Mouse (Mus musculus) stomach, embryonic 16.5 days (tissue): ENCODE measurements around the gene Mtf1. TPM values are rescaled to one million over a fixed set of nuclear protein-coding genes. Genes with fewer than 3 reads are reported as not detected.
A peak's percentile ranks its signal among the peaks of the same experiment; 100 is the strongest.

ENCODE experiments used
- ATAC-seq: fragments of 200-750 bp; cut with Nextera tagmentation; 2 replicates; pipeline ENCODE4 v1.8.0; 2017; ENCODE audit warnings: moderate number of reproducible peaks, moderate TSS enrichment; ENCODE audit not compliant: insufficient read depth, low FRiP score
- H3K27ac ChIP-seq: fragments of 300-500 bp; sonication (generic); 2 replicates; pipeline ENCODE4 v1.5.1; 2014; ENCODE audit warnings: low read length
- H3K27me3 ChIP-seq: fragments of 300-500 bp; sonication (generic); 2 replicates; pipeline ENCODE4 v1.6.1; 2014; ENCODE audit warnings: low read length, control low read depth, mixed read lengths; ENCODE audit not compliant: control insufficient read depth, insufficient read depth
- H3K36me3 ChIP-seq: fragments of 300-500 bp; sonication (generic); 2 replicates; pipeline ENCODE4 v1.6.1; 2014; ENCODE audit warnings: low read length; ENCODE audit not compliant: control insufficient read depth, insufficient read depth
- H3K4me1 ChIP-seq: fragments of 300-500 bp; sonication (generic); 2 replicates; pipeline ENCODE4 v1.6.1; 2014; ENCODE audit warnings: low read length, control low read depth, mixed read lengths; ENCODE audit not compliant: control insufficient read depth, insufficient read depth
- H3K4me2 ChIP-seq: fragments of 300-500 bp; sonication (generic); 2 replicates; pipeline ENCODE4 v1.6.1; 2014; ENCODE audit warnings: low read depth, low read length, mixed read lengths
- H3K4me3 ChIP-seq: fragments of 300-500 bp; sonication (generic); replicated peaks from 2 replicates; pipeline ENCODE4 v1.5.1; 2014; ENCODE audit warnings: mild to moderate bottlenecking, low read length
- H3K9ac ChIP-seq: fragments of 300-500 bp; sonication (generic); 2 replicates; pipeline ENCODE4 v1.6.1; 2014; ENCODE audit warnings: low read length
- H3K9me3 ChIP-seq: fragments of 300-500 bp; sonication (generic); replicated peaks from 2 replicates; pipeline ENCODE4 v1.6.1; 2016; ENCODE audit warnings: low read length, control low read depth; ENCODE audit not compliant: control insufficient read depth
- WGBS: fragments of 180-500 bp; shearing (Covaris S2); extraction: QIAGEN DNeasy Blood & Tissue Kit; methylation state at CpG from one replicate; pipeline ENCODE4 v1.1.7; 2014; 5-methylcytosine and 5-hydroxymethylcytosine counted together
- polyA plus RNA-seq: library from polyadenylated mRNA; unstranded; fragments of >200 nt; fragmentation: Nextera tagmentation; extraction: Ambion mirVana; gene quantifications from 2 replicates; pipeline ENCODE4 v1.2.1, GENCODE M21; 2015

Mtf1 gene
- polyA plus RNA-seq, 1 experiment from 2014 or later = 14.5 TPM

GRCm38 (mm10) chr4:124790013-124790412 is 11.9 kb upstream of the Mtf1 start:
- Histone ChIP-seq H3K36me3 (peaks cover 13% of the 10 kb centered on the region; the same call in 1 of the 2 replicates), H3K27ac (no peak overlapping the region), H3K4me3 (no peak overlapping the region), H3K4me2 (no peak overlapping the region), H3K27me3 (no peaks in the 10 kb centered on the region), H3K4me1 (no peaks in the 10 kb centered on the region), H3K9me3 (no peaks in the 10 kb centered on the region), H3K9ac (no peak overlapping the region)
- WGBS = 62% methylated on average over 4 of the region's 4 CpGs
- no peak for ATAC-seq

DNA sequence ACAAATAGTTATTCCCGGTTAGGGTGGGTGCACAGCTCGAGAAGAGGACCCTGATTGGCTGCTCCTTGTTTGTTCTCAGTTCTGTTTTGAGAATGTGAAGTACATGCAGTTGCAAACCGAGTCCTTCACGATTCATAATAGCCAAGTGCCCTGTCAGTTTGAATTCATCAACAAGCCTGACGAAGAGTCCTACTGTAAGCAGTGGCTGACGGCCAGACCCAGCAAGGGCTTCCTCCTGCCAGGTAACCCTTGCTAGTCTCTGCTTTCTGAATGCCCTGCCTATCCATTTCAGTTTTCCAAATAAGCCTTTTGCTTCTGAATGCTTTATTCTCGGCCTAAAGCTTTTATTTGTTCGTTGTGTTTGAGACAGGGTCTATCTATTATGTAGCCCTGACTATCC is 9.8 kb upstream of the Mtf1 start:
- Histone ChIP-seq H3K27ac (no peak overlapping the region), H3K9ac (no peak overlapping the region), H3K4me2 (no peak overlapping the region), H3K4me1 (no peaks in the 10 kb centered on the region), H3K36me3 (peaks cover 8% of the 10 kb centered on the region; the same call in 1 of the 2 replicates), H3K4me3 (no peak overlapping the region), H3K27me3 (no peaks in the 10 kb centered on the region), H3K9me3 (no peaks in the 10 kb centered on the region)
- ATAC-seq = no peak
- 85% methylated on average over 8 of the region's 8 CpGs for WGBS

DNA sequence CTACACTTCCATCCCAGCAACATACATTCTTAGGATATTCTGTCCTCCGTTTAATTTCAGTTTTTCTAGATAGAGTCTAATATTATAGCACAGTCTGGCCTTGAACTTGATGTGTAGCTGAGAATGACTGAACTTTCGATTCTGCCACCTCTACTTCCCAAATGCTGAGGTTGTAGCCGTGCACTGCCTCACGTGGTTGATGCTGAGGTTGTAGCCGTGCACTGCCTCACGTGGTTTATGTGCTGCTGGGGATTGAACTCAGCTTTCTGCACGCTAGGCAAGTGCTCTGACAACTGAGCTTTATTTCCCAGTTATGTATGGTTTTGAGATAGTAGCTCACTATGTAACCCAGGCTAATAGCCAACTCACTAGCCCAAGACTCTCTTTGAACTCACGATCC is 5.8 kb upstream of the Mtf1 start:
- WGBS = 91% methylated on average over 8 of the region's 8 CpGs
- no peaks in the 10 kb centered on the region for H3K4me1 ChIP-seq
- no peak overlapping the region for H3K4me3 ChIP-seq
- no peak overlapping the region for H3K4me2 ChIP-seq
- H3K9me3 ChIP-seq = no peaks in the 10 kb centered on the region
- H3K27me3 ChIP-seq = no peaks in the 10 kb centered on the region
- no peak overlapping the region for H3K27ac ChIP-seq
- 0 out of 2 replicates have a peak, but pooled peaks cover 8% of the 10 kb centered on the region for H3K36me3 ChIP-seq
- no peak for ATAC-seq
- no peak overlapping the region for H3K9ac ChIP-seq

DNA sequence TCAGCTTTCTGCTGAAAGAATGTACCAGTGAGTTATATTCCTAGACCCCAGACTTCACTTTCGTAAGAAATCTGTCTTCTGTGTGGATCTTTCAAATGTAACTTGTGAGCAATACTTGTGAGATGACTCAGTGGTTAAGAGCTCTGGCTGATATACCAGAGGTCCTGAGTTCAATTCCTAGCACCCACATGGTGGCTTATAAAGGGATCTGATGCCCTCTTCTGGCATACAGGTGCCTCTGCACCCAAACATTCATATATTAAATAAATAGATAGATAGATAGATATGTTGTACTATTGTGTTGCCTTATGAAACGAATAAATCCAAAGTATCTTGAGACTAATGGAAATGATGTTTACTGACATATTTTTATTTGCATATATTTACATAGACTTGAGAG is 5.0 kb upstream of the Mtf1 start:
- ATAC-seq = no peak
- H3K9me3 ChIP-seq = no peaks in the 10 kb centered on the region
- 0 out of 2 replicates have a peak, but pooled peaks cover 8% of the 10 kb centered on the region for H3K36me3 ChIP-seq
- H3K4me1 ChIP-seq = no peaks in the 10 kb centered on the region
- H3K27me3 ChIP-seq = no peaks in the 10 kb centered on the region
- H3K27ac ChIP-seq = no peak overlapping the region
- no peak overlapping the region for H3K4me3 ChIP-seq
- WGBS = 92% methylated on average over 2 of the region's 2 CpGs
- H3K4me2 ChIP-seq = no peak overlapping the region
- no peak overlapping the region for H3K9ac ChIP-seq

- H3K9me3 ChIP-seq = no peaks in the 10 kb centered on the region
- H3K9ac ChIP-seq = peak overlapping the region; percentile 94
- peak overlapping the region; percentile 96 for H3K4me3 ChIP-seq
- peak; percentile 99 for ATAC-seq
- no peaks in the 10 kb centered on the region for H3K27me3 ChIP-seq
- no peaks in the 10 kb centered on the region for H3K36me3 ChIP-seq
- peak overlapping the region; percentile 98 for H3K27ac ChIP-seq
- H3K4me1 ChIP-seq = peaks cover 9% of the 10 kb centered on the region
- H3K4me2 ChIP-seq = peak overlapping the region; percentile 87
- WGBS = 1% methylated on average over 53 of the region's 53 CpGs
These were observed 681 bp downstream of the Mtf1 start for GRCm38 (mm10) chr4:124802309-124803260.

GRCm38 (mm10) chr4:124803406-124803805 is 1.5 kb downstream of the Mtf1 start:
- Histone ChIP-seq H3K36me3 (no peaks in the 10 kb centered on the region), H3K9ac (peak overlapping the region; percentile 94), H3K4me2 (peak overlapping the region; percentile 87), H3K9me3 (no peaks in the 10 kb centered on the region), H3K4me3 (peak overlapping the region; percentile 96), H3K27ac (no peak overlapping the region), H3K4me1 (peaks cover 9% of the 10 kb centered on the region), H3K27me3 (no peaks in the 10 kb centered on the region)
- ATAC-seq = no peak
- 66% methylated on average over 6 of the region's 6 CpGs for WGBS

GRCm38 (mm10) chr4:124808511-124808910 is 6.6 kb downstream of the Mtf1 start:
- ATAC-seq = no peak
- WGBS = 75% methylated on average over 5 of the region's 5 CpGs
- Histone ChIP-seq H3K36me3 (no peaks in the 10 kb centered on the region), H3K4me3 (no peak overlapping the region), H3K9me3 (no peaks in the 10 kb centered on the region), H3K4me1 (peaks cover 2% of the 10 kb centered on the region), H3K9ac (no peak overlapping the region), H3K27ac (no peak overlapping the region), H3K4me2 (no peak overlapping the region), H3K27me3 (no peaks in the 10 kb centered on the region)

DNA sequence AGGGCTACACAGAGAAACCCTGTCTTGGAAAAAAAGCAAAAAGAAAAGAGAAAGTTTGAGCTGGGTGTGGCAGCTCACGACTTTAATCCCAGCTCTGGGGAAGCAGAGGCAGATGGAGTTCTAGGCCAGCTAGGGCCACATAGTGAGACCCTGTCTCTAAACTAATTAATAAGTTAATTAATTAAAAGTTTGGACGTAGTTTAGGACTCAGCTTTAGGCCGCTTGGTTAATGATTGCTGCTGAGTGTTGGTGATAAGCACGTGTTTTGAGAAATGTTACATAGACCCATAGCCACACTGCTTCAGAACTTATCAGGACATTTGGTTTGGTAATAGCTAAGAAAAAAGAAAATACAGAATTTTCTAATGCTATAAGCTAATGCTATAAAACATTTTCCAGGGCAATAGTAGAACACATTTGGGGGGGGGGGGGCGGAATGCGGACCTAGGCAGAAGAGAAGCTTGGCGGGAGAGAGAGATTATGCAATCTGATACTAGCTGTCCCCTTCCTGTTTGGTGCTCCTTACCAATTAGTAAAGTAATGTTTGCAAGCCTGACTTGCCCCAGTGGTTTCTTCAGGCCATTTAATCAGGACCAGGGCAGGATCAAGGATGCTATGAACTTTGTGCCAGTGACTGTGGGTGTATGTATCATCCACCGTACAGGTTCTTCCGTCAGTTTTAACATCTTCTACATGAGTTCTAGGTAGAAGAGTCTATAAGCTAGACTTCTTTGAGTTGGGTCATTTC is 7.4 kb downstream of the Mtf1 start:
- H3K4me2 ChIP-seq = no peak overlapping the region
- H3K4me1 ChIP-seq = no peaks in the 10 kb centered on the region
- no peak overlapping the region for H3K27ac ChIP-seq
- WGBS = 82% methylated on average over 9 of the region's 9 CpGs
- ATAC-seq = no peak
- H3K9ac ChIP-seq = no peak overlapping the region
- no peaks in the 10 kb centered on the region for H3K27me3 ChIP-seq
- no peaks in the 10 kb centered on the region for H3K9me3 ChIP-seq
- no peak overlapping the region for H3K4me3 ChIP-seq
- H3K36me3 ChIP-seq = no peaks in the 10 kb centered on the region

- no peaks in the 10 kb centered on the region for H3K4me1 ChIP-seq
- no peaks in the 10 kb centered on the region for H3K27me3 ChIP-seq
- ATAC-seq = no peak
- no peak overlapping the region for H3K9ac ChIP-seq
- no peak overlapping the region for H3K4me2 ChIP-seq
- H3K9me3 ChIP-seq = no peaks in the 10 kb centered on the region
- no peak overlapping the region for H3K27ac ChIP-seq
- 82% methylated on average over 7 of the region's 7 CpGs for WGBS
- H3K4me3 ChIP-seq = no peak overlapping the region
- H3K36me3 ChIP-seq = no peaks in the 10 kb centered on the region
These were observed 8.2 kb downstream of the Mtf1 start for GRCm38 (mm10) chr4:124810056-124810455.
